Mouse (Mus musculus) adrenal gland, postnatal 10 days (tissue): Measurements from ENCODE around the gene Cela3b. TPM values are rescaled to one million over a fixed set of nuclear protein-coding genes. Genes with fewer than 3 reads are reported as not detected.
A peak's percentile ranks its signal among the peaks of the same experiment; 100 is the strongest.
"Not testable (repeated sequence)": the region's sequence is repeated elsewhere in the genome, so short reads cannot be mapped to it uniquely, and the experiment has no call there.

Experiments used
- DNase-seq: peaks from one replicate; pipeline ENCODE4 v3.0.0; 2021; ENCODE audit warnings: mixed read lengths
- total RNA-seq, 2 experiments: library from RNA; stranded (reverse); gene quantifications; 2 replicates each; pipeline ENCODE4 v1.2.3; 2021

Gene Cela3b
- total RNA-seq, 2 experiments from 2014 or later: not detected

DNA sequence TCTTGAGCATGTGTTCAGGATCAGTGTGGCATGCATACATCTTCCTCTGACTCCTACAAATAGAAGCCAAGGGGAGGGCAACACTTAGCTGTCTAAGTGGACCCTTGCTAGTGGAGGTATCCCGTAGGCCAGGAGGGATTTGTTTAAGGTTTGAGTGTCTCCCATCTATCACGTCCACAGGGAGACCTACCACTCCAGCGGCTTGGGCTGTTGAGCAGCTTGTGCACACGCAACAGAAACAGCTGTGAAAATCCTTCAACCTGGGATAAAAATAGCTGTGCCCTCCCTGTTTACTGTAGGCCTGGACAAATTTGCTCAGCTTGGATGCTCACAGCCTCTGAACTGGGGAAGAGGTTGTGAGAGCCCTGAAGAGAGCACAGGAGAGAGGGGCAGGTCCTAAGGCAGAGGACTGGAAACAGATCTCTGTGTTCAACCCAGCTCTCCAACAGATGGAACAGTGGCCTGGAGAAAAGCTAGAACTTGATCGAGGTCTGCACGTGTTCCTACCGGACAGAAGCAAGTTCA lies 18.1 kb downstream of the Cela3b start:
- not testable (repeated sequence) for DNase-seq

- DNase-seq: no peak
Observed at GRCm38 (mm10) chr4:137409691-137410090, 20.6 kb downstream of the Cela3b start, which contains the start of gene Cela3a. TSS of gene Cela3a (minus strand) at chr4:137409791.

DNA sequence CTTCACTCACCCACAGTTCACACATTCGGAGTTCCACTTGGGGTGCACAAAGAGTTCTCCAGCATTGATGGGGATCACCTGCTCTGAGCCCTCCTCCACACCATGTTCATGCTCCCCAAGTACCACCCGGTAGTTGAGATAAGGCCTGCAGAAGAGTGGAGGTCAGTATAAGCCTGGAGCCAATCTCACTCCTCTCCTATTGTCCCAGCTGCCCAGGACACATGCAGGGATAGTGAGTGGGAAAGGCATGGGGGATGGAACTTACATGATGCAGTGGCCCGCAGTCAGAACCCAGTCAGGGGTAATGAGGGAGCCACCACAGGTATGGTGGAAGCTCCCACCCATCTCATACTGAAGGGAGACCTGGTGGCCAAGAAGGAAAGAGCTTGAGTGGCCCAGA lies 24.8 kb downstream of the Cela3b start:
- DNase-seq: no peak

GRCm38 (mm10) chr4:137396641-137397525 lies 33.5 kb downstream of the Cela3b start:
- peak; percentile 77 for DNase-seq

- DNase-seq: peak; percentile 70
Observed at GRCm38 (mm10) chr4:137393378-137394135, 36.8 kb downstream of the Cela3b start.

GRCm38 (mm10) chr4:137392874-137393273 lies 37.5 kb downstream of the Cela3b start:
- DNase-seq: peak; percentile 44

DNA sequence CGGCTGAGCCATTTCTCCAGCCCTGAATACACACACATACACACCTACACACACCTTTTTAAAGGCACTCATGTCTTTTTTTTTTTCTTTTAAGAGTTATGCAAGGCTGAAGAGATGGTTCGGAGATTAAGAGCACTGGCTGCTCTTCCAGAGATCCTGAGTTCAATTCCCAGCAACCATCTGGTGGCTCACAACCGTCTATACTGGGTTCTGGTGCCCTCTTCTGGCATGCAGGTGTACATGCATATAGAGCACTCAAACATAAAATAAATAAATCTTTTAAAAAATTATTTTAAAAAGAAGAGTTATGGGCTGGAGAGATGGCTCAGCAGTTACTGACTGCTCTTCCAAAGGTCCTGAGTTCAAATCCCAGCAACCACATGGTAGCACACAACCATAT lies 39.1 kb downstream of the Cela3b start:
- DNase-seq: no peak

DNA sequence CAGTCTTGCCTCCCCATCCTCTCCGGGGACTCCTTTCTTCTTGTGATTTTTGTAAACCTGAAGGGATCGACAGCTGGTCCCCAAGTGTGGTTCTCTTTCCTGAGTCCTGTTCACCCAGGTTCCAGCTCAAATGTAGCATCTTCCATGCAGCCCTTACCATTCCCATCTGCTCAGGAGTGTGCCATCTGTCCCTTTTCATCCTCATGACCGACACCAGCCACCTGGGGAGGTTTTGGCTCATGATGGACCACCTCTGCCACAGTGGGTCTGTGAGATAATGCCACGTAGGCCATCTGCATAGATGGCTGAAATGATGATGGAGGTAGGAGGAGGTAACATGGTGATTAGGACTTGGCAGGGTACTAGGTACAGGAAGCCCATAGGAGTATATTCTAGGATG lies 40.1 kb downstream of the Cela3b start:
- DNase-seq: no peak

DNA sequence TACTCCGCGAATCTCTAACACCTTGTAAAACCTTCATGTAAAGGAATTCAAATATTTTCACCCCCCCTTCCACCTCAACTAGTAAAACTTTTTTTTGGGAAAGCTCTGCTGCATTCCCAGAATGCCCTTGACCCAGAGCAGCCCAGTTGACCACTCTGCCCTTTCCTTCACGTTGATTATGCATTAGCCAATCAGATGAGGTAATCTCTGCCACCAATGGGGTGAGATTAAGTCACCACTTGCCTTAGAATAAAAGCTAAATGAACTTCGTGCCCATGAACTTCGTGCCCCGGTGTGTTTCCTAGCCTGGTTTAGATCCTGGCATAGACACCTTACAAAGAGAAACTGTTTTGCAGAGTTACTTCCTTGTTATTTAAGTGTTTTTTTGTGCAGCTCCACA lies 41.4 kb downstream of the Cela3b start:
- DNase-seq: peak; percentile 66

- peak; percentile 87 for DNase-seq
Observed at GRCm38 (mm10) chr4:137388059-137388794, 42.1 kb downstream of the Cela3b start.

DNA sequence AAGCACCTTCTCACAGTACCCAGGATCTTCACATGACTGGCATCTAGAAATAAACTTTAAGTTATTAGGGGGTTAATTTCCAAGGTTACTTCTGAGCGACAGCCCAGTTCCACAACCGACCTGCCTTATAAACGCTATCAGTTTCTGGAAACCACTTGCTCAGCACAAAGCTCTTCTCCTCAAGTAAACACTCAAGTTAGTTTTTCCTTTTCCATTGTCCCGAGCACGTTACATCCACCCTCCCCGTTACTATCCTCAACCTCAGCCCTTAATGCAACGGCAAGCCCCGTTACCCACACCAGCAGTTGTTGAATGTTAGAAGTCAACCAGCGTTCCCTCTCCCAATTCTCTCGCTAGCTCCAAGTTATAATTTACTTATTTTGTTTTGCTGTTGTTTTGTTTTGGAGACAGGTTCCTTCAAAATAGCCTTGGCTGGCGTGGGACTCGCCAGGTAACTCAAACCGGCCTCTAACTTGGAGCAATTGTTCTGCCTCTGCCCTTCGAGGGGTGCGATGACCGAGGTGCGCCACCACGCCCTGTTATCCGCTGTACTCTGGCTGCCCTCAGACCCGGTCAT lies 42.8 kb downstream of the Cela3b start:
- DNase-seq: no peak

DNA sequence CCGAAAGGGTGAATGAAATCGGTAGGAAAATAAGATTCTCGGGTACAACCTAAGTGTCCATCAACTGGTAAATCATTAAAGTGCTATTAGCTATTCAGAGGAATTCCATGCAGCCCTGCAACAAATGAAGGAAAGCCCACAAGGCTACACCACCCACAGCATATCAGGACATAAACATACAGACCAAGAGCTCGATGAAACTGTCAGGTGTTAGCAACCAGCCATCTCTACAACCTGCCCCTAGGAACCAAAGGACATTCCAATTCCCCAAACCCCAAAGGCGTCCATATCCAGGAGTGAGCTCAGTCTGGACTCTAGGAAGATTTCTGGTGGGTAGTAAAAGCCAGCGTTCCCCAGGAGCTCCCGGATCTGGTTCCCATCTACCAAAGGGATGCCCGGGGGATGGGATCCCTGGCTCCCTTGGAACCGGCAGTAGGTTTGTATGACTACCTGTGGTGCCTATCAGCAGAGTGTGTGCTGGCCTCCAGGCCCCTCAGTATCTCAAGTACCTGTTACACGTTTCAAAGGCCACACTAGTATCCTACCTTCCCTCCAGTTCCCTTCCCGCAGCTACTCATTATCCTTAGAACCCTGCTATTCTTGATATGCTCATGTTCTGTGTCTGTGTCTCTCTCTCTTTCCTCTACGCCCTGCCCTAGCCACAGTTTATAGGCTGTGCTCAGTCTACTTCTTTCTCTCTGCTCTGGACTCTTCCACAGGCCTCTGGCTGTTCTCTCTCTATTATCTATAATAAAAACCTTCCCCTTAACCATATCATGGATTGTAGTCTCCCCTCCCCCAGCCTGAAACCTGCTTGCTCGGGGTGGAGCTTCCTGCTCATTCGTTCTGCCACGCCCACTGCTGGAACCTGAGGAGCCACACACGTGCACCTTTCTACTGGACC lies 49.4 kb downstream of the Cela3b start:
- DNase-seq: no peak

DNA sequence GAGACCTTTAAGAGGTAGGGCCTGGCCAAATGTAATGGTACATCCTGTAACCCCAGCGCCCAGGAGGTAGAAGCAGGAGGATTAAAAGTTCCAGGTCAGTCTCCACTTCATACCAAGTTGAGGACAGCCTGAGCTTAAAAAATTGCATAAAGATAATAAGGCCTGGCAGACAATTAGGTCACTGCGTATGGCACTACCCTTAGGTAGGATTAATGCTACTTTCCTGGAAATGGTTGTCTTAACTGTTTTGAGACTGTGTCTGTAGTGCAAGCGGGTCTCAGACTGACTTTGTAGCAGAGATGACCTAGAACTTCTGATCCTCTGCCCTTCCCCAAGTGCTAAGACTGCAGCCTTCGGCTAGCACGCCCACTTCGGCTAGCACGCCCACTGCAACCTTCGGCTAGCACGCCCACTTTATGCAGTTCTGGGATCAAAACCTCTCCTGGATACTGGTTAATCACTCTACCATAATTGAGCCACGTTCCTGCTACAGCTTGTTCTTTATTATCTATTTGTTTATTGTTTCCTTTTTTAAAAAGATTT lies 50.6 kb downstream of the Cela3b start:
- DNase-seq: no peak

- no peak for DNase-seq
Observed at GRCm38 (mm10) chr4:137379085-137379484, 51.3 kb downstream of the Cela3b start.

- no peak for DNase-seq
Observed at GRCm38 (mm10) chr4:137377526-137378304, 52.6 kb downstream of the Cela3b start.

- DNase-seq: no peak
Observed at GRCm38 (mm10) chr4:137376778-137377177, 53.6 kb downstream of the Cela3b start.

DNA sequence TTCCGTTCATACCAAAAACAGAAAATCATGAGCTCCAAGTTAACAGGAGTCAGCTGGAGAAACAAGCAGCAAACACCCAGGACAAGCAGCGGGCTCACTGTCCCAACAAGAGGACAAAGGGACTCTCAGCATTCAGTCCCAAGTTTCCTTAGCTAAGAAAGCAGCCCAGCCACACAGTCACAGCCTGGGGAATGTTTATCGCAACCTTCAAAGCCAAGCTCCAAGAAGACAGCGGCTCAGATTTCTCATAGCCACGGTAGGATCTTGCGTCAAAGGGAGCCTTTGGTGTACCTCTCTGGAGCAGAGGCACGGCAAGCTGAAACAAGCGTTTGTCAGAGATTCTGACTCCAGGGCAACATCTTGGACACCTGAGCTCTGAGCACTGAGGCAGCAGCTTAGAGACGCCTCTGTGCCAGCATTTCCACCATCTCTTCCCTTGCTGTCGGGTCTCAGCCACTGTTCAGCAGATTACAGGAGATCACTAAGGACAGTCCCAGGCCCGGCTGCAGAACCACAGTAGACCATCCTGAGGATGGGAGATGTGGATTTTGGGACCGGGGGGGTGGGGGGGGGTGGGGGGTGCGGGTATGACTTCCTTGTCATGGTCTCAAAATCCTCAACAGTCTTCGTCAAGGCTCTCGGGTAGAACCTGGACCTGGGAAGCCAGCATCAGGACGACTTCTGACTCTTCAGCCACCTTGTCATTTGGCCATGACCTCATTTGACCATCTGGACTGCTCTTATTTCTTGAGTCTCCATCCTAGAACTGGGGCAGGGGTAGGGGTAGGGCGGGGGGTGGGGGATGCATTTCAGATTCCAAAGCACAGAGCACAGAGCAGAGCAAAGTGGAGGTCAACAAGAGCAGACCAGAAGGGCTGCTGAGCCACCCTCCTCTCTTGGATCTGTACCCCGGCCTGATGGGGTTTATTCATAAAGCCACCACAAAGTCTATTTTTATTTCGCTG lies 54.7 kb downstream of the Cela3b start:
- peak; percentile 57 for DNase-seq

- no peak for DNase-seq
Observed at GRCm38 (mm10) chr4:137373711-137374110, 56.6 kb downstream of the Cela3b start.
